Mouse (Mus musculus) urinary bladder, postnatal 14 days (tissue): ENCODE measurements around the gene Lmntd2.

Experiments
- DNase-seq: peaks from one replicate; pipeline ENCODE4 v3.0.0; 2021; ENCODE audit warnings: low spot score

Lmntd2 gene

DNA sequence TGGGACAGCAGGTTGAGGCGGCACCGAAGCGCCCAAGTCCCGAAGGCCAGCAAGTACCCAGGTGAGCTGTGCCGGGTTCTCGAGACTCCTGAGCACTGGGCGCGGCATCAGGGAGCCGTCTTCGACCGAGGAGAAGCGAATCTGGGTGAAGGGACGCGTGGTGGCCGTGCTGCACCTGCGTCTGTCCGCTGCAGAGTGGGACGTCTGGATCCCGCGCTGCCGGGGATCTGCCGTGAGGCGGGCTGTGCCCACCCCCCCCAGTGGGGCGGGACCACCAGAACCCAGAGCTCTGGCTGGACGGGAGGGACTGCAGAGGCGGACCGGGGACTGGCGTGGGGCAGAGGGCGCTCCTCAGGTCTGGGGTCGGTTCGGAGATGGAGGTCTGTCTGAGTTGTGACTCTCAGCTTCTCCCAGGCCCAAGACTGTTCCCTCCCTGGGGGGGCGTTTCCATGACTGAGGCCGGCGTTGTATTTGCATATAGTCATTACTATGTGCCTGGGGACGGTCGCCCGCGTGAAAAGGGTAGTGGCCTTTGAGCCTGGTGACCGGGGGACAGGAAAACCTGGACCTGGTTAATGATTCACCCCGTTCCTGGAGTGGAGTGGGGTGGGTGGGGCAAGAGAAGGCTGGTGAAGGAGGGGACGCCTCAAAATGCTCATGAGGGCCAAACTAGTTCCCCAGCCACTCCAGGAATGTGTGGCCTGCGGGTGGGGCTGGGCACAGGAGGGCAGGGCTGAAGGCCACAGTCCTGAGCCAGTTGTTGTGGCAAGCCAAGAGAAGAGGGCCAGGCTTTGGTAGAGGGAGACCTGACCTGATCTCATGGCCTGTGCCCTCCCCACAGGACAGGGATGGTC, 2.2 kb upstream of the Lmntd2 start:
- peak; percentile 89 for DNase-seq

DNA sequence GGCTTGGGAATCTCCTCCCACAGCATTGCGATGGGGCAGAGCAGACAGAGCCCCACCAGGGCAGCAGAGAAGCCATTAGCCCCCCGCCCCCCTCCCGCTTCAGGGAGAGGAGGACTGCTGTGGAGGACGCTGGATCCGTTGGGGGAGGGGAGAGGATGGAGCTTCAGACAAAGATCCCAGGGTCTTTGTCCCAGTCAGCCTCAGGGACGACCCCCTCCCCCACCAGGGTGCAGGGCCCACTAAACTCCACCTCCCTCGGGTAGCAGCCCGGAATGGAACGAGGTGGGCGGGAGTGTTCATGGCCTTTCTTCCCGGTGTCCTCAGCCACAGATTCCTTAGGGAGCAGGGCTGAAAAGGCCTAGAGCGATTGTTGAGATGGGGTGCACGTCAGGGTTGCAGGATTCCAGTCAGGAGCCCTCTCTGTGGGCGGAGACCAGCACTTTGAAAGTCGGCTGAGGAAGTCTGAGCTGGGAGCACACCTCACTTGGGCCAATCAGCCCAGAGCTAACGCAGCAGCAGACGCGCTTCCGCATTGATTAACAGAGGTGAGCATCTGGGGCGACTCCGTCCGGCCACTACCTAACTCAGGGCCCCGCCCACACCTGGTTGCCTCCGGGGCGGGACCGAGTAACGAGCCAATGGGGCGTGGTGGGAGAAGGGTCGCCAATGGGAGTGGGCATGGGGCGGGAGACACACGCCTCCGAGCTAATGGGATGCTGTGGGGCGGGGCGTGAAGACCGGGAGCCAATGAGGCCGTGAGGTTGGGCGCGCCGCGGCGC, 1.4 kb upstream of the Lmntd2 start, which contains the start of gene Rassf7:
Gene Rassf7 (plus strand): TSS at position 760 of the 779 bp plus-strand sequence.
- peak; percentile 97 for DNase-seq

DNA sequence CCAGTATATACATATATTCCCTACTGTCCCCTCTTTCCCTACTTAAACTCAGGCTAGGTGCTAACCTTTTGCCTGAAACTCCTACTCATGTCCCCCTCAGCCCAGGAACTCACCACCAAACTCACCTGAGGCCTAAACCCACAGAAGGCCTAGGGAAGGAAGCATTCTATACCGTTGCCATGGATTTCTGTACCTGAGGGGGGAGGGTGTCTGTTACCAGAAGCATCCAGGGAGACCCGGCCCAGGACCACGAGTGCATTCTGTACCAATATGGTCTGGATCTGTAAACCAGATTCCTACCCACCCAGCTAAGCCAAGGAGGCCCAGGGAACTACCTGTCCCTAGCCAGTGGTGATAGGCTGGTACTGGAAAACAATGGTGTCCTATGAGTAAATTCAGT, 430 bp upstream of the Lmntd2 start:
- DNase-seq, result no peak

DNA sequence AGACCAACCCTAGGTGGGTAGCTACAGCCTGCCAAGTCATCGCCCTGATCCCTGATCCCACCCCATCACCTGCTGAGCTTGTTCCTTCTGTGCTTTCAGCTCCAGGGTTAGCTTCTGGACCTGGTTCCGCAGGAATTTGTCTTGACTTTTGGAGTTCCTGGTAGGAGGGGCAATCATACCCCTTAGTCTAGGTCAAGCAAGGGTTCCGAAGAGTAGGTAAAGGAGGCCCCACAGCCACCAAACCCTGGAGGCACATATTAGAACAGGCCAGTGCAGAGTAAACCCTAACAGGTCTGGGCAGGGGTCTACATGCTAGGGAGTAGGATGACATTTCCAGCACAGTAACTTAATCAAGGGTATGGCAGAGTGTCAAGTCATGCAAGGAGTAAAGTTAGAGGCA, 747 bp downstream of the Lmntd2 start:
- DNase-seq, result no peak

DNA sequence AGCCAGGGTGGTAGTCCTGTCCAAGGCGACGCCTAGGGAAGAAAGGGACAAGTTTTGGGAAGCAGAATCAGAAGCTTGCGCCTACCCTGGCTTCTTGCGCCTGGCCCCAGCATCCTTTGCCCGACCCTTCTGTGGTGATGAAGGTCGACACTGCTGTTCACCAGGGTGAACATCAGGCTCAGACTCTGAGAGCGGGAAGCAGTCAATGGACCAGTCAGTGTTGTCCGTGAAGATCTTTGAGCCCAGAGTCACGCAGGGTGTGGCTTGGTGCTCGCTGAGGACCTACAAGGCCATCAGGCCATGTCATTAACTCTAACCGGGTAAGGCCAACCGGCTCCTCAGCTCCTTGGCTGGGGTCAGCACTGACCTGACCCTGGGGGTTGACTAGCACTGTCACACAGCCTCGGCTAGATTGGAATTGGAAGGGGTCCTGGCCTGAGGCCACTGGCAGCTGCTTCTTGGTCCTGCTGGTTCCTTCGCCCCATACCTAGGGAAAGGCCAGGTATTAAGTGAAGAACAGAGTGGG, 3.2 kb downstream of the Lmntd2 start:
- no peak for DNase-seq

DNA sequence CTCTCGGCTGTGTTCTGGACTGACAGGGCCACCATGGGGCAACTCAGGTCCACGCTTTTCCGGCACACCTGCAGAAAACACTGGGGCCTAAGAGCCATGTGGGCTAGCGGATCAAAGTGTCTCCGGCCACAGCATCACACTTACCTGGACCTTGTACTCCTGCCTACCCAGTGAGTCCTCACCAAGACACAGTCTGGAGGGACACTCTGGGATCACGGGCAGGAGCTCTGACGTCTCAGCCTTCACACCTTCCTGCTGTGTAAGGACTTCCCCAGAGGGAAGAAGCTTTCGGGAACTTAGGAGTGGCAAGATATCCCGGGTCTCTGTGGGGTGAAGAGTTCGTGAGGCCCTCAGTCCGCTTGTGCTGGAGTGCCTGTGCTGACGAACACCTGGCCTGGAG, 3.7 kb downstream of the Lmntd2 start:
- DNase-seq, result no peak

DNA sequence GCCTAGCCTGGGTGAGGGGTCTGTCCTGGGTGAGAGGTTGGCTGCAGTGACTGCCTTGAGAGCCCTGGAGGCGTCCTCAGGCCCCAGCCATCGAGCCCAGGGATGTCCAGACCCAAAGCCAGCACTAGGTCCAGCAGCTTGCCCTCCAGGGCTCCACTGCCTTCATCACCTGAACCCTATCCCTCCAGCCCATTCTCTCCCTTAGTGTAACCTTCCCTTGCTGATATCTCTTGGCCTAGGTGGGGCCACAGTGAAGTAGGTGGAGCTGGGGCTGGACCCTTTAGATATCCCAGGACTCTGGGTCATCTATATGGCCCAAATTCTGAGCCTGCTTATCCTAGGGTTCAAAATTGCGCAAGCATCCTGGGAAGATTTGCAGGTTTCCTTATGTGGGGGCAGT, 4.4 kb downstream of the Lmntd2 start:
- DNase-seq, result no peak

DNA sequence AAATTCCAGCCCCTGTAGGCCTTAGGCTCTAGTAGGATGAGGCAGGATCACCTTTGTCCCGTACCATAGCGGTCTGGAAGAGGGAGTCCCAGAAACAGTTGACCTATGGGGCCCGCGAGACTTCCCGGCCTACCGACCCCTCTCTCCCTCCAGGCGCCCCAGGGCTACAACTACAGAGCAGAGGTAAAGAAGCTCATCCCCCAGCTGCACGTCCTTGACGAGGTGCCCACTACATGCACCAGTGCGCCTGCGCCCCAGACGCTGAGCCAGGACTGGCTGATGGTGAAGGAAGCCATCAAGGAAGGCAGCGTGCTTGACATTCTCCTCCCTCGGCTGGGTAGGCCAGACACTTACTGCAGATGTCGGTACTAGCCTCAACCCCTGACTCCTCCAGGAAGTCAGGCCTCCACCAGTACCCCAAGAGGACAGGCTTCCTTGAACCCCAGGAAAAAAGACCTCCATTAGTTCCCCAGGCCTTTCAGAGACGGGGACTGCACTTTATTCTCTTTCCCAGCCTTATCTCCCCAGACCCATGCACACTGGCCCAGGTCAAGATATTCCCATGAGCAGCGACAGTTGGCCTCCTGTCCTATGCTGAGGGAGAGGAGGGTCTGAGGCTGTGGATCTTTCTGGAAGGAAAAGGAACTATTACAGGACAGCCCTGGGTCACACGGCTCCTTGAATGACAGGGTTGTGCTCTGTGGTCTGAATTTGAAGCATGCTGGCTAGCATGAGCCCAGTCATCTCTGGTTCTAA, 7.5 kb downstream of the Lmntd2 start:
- DNase-seq, result no peak

DNA sequence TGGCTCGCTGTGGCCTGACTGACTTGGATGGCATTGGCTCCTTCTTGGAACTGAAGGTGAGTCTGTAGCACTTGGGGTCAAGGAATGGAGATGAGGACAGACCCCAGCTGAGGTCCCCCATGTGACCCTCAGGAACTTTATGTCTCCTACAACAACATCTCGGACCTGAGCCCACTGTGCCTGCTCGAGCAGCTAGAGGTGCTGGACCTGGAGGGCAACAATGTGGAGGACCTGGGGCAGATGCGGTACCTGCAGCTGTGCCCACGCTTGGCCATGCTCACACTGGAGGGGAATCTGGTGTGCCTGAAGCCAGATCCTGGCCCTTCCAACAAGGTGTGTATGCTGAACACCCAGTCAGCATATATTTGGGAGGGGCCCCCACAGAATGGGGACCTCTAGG, 8.4 kb downstream of the Lmntd2 start:
- DNase-seq, result no peak

DNA sequence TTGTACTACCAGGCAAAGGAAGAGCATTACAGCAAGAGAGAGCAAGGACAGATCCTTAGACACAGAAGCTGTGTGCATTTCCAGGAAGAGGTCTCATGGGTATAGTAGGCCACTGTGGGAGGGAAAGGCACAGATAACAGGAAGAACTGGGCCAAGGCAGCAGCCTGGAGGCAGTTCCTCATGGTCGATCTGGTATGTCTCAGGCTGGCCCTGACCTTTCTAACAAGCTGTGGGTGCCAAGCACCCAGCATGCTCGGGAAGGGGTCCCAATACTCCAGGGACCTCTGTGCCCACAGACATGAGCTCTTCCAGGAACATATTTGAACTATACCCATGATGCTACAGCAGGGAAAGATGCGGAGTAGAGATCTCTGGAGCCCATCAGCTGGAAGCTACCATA, 9.3 kb downstream of the Lmntd2 start:
- DNase-seq, result no peak

DNA sequence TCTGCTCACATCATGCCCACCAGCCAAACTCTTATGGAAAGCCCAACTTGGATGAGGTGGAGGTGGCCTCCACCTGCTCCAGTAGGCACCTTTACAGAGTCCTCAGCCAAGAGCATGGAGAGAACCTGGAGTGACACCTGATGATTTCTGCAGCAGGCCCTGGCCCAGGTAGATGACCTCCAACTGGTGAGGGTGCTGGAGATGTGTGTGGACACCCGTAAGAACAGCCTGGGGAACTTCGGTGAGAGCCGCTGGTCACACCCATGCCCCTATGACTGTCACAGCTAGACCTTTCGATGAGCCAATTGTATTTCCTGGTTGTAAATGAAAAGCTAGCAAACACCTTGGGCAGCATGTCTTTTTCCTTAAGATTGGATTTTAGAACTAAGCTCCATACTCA, 15.8 kb downstream of the Lmntd2 start:
- DNase-seq, result no peak

DNA sequence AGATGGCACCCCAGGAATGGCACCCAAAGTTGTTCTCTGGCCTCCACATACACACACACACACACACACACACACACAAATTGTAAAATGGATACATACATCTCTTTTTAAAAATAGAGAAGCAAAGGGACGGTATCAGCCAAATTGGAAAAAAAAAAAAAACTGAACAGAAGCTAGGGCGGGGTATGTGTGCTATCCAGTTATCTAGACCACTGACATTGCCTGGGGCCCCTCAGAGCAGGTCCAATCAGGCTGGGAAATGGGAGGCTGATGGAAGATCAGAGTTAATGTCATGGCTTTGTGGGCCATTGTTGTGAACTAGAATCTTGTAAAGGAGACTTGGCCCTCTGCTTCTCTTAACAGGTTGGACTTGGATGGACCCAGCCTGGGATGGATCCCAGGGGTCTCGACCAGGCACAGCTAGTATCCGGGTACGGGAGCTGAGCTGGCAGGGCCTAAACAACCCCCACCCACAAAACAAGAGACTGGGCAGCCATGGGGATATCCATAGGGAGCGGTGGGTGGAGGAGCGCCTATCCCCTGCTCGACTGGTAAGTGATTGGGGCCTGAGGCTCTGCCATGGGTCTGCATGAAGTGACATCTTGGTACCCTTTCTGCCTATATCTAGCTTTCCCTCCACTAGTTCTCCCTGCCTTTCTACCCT, 17.1 kb downstream of the Lmntd2 start:
- no peak for DNase-seq

DNA sequence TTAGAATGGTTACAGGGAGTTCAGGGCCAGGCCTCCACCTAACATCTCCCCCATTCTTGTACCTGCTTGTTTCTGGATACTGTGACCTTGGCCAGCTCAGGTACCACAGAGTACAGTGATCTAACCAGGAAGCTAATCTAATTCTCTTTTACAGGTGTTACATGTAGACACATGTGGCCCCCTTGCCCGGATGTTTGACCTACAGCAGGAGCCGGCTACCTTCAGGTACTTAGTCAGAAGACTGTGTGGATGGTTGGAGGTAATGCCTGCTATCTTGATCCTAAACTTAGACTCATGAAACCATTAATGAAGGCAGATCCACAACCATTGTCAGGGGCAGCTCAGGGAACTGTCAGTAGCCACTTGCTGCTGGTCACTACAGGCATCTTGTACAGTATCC, 18.1 kb downstream of the Lmntd2 start:
- no peak for DNase-seq

DNA sequence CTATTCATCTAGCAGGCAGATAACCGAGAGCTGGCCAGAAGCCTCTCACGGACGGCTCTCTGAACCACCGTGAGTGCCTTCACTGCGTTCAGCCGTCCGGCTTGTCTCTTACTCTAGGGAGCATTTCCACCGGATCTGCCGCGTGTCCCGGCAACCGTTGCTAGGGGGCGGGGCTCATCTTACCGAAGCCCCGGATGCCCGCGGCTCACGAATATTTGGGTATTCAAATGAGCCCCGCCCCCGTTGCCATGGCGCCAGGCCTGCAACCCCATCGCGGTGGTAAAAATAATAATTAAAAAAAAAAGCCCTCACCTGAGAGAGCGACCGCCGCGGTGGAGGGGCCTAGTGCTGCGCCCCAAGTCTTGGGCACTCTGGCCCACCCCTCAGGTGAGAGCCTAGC, 19.1 kb downstream of the Lmntd2 start:
- peak; percentile 94 for DNase-seq

DNA sequence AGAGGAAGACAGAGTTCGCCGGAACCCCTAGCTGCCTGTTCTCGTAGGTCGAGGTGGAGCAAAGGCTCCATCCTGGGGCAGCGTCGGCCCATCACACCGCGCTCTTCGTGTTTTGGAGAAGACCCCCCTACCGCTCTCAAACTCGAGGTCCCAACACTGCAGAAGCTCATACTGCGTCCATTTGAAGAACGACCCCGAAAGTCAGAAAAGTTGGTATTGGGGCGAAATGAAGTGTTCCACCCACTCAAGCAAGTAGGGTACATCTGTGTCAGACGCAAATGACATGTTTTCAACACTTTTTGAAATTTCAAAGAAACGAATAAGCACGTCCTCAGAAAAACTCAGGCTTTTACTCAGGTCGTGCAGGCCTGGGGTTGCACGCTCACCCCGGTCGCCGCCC, 19.5 kb downstream of the Lmntd2 start:
- DNase-seq, result no peak

DNA sequence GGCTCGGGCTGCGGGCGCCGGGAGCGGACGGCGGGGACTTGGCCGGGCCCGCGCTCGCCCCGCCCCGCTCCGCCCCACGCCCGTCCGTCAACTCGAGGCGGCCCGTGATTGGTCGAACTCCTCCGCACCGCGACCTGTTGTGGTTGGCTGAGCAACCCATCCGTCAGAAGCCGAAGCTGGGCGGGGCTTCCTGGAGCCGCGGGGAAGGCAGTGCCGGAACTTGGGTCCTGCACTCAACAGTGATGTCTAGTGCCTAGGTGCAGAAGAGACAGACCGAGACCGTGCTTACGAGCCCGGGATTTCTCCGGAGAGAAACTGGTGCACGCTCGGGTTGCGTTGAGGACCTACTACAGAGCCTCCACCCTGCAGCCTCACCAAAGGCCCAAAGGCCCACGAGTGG, 19.9 kb downstream of the Lmntd2 start, which contains the start of the genes Hras and Lrrc56:
Gene Hras (minus strand): TSS at position 58 of the 400 bp plus-strand sequence.
Gene Lrrc56 (plus strand): TSS at position 210 of the 400 bp plus-strand sequence.
- DNase-seq, result peak; percentile 99

DNA sequence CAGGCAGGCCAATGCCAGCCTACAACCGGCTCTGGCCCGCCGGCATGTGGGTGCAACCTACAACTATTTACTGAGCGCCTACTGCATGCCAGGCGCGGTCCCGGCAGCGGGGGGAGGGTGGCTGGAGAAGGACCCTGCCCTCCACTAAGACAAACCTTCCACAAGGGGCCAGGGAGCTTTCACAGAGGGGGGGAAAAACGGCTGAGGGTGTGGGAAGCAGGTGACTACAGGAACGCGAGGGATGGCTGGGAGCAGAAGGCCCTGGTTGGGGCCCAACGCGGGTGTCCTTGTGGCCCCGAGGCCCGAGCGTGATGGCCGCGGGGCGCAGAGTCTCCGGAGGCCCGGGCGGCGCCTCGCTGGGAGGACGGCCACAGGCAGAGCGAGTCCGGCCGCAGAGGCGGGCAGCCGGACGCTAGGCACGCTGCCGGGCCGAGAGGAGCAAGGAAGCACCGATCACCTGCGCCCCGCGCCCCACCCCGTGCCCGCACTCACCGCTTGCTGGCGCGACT, 20.5 kb downstream of the Lmntd2 start:
- peak; percentile 85 for DNase-seq

DNA sequence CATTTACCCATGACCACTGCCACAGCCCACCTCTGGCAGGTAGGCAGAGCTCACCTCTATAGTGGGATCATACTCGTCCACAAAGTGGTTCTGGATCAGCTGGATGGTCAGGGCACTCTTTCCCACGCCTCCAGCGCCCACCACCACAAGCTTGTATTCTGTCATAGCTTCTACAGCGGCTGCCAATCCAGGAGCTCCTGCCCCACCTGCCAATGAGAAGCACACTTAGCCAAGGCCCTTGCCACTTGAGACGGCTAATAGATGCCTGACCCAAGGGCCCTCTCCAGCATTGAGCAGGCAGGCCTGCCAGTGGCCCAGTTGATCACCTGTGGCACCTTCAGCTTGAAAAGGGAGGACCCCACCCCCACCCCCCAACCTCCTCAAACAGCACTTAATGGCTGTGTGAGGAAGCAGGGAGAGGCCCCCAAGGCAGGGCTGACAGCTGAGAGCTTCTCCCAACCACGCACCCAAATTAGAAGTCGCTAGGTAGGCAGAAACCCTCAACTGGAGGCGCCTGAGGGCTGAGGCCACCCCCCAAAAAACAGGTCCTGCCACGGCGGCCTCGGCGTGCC, 21.0 kb downstream of the Lmntd2 start:
- DNase-seq, result no peak

DNA sequence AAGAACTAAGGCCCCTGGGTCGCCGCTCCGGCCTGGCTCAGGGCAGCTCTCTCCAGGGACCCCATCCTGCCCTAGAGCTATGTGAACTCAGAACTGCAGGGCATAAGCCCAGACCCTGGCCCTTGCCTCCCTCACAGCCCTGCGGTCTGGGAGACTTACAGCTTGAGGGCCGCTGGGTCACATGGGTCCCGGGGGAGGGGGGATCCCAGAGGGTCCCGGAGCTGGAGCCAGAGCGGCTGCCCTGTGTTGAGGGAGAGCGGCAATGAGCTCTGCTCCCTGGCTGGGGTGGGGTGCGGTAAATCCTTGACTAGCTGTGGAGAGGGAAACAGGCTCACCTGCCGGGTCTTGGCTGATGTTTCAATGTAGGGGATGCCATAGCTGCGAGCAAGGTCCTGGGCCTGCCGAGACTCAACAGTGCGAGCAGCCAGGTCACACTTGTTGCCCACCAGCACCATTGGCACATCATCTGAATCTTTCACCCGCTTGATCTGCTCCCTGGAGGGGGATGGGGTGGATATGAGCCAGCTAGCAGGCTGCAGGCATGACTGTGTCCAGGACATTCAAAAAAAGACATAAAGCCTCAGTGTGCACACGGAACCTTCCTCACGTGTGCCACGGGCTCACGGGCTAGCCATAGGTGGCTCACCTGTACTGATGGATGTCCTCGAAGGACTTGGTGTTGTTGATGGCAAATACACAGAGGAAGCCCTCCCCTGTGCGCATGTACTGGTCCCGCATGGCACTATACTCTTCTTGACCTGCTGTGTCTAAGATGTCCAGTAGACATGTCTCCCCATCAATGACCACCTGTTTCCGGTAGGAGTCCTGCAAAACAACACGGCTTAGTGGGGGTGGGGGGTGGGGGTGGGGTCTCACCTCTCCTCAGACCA, 21.8 kb downstream of the Lmntd2 start:
- no peak for DNase-seq

DNA sequence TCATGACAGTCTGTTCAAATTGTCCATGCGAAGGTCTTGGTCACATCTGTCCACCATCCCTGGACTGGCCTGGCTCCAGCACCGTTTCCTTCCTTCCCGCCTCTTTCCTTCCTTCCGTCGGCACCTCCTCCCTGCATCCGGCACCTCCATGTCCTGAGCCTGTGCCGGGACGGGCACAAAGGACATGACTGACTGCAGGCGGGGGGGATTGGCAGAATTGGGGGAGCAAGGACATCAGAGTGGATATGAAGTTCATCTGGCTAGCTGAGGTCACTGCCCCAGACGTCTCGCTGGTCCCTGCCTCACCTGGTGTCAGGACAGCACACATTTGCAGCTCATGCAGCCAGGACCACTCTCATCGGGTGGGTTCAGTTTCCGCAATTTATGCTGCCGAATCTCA, 22.8 kb downstream of the Lmntd2 start:
- DNase-seq, result no peak
